Mouse (Mus musculus): ENCODE results near the gene Olfr1084.
"Not testable (repeated sequence)": the region's sequence is repeated elsewhere in the genome, so short reads cannot be mapped to it uniquely, and the experiment has no call there.

Gene Olfr1084

GRCm38 (mm10) chr2:86639625-86640024, at the start of gene Olfr1084:
TSS of gene Olfr1084 (minus strand) at chr2:86639725.
- DNase-seq: not testable (repeated sequence)

GRCm38 (mm10) chr2:86679992-86680391, 40.5 kb upstream of the Olfr1084 start, which contains the start of gene Olfr1086:
TSS of gene Olfr1086 (minus strand) at chr2:86680092.
- DNase-seq: no peak

- no peak for DNase-seq
These were observed 22.4 kb upstream of the Olfr1084 start, which contains the start of gene Olfr1085 for GRCm38 (mm10) chr2:86661919-86662318. TSS of gene Olfr1085 (minus strand) at chr2:86662019.

GRCm38 (mm10) chr2:86598866-86599265, 40.7 kb downstream of the Olfr1084 start, which contains the start of gene Olfr1082:
TSS of gene Olfr1082 (minus strand) at chr2:86598966.
- not testable (repeated sequence) for DNase-seq
